Mouse (Mus musculus) lung, postnatal 14 days (tissue): ENCODE data around the gene Vsig8.
A peak's percentile ranks its signal among the peaks of the same experiment; 100 is the strongest.

ENCODE experiments used
- DNase-seq: peaks from one replicate; pipeline ENCODE4 v3.0.0; 2021

Gene Vsig8

DNA sequence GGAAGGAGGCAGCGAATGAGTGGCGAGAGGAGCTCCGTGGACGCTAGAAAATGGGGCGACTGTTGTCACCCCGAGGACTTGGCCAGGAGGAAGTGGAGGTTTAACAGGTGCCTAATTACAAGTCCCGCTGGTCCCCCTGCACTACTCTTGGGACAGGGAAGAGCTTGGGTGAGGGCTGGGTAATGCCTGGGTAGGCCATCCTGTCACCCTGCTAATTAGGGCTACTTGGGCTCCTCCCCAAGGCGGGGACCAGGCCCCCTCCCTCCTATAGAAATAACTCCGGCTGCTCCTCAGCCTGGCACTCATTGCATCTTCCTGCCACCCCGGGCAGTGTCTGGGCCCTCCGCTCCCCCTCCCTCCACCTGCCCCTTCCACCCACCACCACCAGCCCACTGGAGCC lies at the start of gene Vsig8:
Gene Vsig8 (plus strand): TSS at position 301 of the 400 bp plus-strand sequence.
- DNase-seq: no peak

DNA sequence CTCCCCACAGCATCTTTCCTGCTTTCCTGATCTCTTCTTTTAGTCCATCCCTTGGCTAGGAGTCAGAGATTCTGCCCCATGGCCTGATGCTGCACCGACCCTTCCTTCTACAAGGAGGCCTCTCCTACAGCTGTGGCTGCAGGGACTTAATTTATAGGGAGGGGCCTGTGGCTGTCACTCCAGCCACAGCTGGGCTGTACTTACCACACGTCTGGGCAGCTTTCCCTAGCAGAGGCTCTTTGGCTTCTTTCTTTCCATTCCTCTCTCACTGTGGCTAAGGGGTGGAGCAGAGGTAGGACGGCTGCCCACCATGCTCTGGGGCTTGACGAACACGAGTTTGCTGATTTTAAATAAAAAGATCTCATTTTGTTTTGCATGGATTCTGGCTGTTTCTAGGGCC lies 48.7 kb upstream of the Vsig8 start:
- DNase-seq: no peak

DNA sequence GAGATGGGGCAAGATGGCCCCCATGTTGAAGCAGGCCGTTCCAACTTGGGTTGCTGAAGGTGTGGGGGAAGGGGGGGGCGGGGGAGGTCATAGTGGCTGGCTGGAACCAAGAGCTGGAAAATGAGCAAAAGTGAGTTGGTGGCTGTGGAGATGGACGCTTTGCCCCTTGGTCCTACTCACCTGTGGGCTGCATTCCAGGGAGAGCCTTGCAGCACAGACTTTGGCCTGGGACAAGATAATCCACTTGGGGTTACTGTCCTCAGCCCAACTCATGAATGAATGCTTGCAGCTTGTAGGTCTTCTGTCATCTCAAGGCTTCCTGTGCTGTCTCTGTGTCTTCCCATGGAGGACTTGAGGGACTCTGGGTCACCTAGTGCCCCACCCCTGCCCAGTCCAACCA lies 48.0 kb upstream of the Vsig8 start:
- no peak for DNase-seq

DNA sequence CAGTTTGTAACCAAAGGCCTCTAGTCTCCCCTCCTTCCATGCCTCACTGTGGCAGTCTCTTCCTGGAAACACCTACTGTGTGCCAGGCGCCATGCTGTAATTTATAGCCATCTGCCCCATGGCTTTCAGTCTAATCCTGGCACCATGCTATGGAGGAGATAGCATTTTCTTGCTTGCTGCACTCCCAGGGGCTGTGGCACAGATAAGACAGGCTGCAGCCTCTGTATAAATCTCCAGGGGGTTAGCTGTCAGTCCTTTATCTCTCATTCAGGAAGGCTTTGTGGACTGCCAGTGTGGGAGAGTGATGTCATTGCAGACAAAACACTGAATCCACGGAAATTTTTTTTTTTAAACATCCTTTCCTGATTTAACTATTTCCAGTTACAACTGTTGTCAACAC lies 47.6 kb upstream of the Vsig8 start:
- DNase-seq: no peak

DNA sequence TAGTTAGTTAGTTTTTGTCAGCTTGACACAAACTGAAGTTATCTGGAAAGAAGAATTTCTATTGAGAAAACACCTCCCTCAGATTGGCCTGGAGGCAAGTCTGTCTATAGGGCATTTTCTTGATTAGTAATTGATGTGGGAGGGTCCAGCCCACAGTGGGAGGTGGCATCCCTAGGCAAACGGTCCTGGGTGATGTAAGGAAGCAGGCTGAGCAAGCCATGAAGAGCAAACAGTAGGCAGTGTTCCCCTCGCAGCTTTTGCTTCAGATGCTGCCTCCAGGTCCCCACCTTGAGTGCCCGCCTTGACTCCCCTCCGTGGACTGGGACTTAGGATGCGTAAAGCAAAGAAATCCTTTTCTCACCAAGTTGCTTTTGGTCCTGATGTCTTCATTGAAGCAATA lies 46.5 kb upstream of the Vsig8 start:
- no peak for DNase-seq

DNA sequence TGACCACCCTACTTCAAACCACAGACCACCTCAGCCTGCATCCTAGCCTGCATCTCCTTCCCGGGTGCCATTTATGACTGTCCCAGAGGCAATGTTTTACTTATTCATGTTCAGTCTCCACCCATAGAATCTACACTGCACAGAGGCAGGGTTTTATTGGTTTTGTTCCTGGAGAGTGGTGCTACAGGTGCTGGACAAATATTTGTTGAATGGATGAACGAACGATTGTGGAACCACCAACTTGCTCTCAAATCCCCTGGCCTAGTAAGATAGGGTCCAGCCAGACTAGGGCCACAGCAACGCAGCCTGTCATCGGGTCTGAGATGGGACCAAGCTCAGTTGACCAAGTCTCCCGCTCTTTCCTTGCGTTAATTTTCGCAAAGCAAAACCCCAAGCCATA lies 45.8 kb upstream of the Vsig8 start:
- DNase-seq: no peak

DNA sequence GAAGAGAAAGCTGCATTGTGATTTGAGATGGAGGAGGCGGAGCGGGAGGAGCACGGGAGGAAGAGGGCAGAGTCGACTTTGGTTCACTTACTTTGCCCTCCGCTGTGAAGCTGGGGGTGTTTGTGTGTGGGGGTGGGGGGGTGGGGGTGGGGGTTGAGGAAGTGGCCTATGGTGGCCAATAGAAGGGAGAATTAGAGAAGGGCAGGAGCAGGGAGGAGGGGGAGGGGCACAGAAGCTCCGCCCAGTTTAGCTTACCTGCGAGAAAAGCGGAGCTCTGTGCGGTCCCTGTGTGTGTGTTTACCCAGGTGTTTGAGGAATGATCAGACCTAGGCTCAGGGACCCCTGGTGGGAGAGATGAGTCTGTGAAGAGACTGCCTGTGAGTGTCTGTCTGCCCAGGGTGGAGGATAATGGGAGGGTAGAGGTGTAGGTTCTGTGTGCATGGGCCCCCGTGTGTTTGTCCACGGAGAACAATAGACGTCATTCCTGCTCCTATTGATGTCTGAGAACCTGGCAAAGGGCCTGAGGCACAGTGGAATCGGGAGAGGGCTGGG lies 45.2 kb upstream of the Vsig8 start:
- no peak for DNase-seq

DNA sequence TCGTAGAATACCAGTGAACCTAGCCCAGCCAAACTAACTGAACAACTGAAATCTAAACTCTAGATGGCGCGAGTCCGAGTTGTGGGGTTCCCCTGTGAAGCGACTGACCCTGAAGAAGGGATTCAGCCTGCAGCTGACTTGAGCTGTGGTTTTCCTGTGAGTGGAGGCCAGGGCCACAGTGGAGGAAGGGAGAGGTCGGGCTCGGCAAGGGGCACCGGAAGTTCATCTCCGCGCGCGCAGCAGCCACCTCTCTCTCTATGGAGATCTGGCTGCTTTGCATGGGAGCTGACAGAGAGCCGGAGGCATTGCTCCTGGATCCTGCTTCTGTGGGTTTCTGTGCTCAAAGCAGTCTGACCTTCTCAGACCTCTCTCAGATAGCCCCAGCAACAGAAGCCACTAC lies 42.8 kb upstream of the Vsig8 start:
- peak; percentile 75 for DNase-seq

DNA sequence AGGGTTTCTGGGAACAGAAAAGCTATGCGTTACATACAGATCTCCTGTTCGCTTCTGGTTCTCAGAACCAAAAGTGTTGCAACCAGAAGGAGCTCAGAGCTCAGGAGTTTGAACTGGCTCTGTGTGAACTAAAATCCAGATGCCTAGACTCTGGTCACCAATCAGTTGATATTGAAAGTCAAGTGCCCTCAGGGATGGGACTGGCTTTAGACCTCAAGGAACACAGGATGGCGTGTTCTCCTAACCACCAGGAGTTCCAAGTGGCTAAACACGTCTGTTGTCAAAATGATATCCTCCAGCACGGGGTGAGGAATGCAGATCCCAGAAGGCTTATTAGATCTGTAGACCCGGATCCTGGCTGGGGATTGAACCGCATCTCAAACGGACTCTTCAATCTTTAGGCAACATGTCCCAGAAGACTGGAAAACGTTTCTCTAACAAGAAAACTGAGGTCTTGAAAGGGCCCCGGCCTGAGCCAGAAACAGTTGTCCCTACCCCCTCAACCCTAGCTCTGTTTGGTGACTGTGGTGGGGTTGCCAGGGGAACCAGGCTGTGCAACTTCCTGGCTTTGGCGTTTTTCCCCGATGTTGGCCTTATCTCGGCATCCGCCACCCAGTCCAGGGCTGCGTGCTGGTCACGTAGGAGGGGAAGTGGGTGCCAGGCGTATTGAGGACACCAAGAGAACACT lies 42.1 kb upstream of the Vsig8 start:
- DNase-seq: peak; percentile 79

DNA sequence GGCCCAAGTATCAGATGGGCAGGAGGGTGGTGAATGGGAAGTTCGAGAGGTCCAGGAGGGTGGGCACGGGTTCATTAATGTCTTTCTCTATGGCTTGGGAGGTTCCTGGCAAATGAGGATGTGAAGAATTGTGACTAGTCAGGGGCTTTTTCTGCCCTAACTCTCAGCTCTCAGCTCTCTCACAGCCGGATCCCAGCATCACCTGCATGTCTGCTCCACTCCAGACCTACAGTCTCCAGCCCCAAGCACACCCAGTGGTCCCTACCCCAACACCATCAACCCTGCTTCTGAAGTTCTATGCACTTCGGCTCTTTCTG lies 41.6 kb upstream of the Vsig8 start:
- no peak for DNase-seq

DNA sequence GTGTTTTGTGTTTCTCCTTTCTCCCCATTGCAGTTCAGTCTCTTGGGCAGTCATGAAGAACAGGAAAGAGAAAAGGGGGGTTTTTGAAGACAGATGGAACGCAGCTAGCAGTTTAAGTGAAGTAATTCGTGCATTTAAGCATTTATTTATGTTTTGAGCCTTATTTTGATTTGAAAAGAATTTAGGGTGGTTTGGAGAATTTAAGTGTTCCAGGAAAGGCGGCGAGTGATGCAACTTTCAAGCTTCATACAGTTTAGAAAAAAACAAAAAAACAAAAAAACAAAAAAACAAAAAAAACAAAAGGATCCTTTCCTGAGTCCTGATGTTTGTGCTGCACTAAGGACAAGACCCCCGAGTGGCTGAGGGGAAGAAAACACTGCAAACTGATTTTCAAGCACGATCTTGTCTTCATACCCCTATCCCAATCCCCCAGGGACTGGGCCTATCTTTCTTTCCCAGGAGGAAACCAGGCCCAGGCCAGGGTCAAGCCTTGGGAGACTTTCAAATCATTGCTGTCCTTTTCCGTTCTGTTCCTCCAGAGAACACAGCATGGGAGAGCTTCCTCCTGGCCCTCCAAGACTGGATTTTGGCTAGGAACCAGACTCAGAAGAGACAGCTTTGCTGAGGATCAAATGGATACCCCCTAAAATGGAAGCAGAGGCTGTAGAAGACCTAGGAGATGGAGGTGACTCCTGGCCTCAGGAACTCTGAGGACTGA lies 41.0 kb upstream of the Vsig8 start:
- DNase-seq: no peak

DNA sequence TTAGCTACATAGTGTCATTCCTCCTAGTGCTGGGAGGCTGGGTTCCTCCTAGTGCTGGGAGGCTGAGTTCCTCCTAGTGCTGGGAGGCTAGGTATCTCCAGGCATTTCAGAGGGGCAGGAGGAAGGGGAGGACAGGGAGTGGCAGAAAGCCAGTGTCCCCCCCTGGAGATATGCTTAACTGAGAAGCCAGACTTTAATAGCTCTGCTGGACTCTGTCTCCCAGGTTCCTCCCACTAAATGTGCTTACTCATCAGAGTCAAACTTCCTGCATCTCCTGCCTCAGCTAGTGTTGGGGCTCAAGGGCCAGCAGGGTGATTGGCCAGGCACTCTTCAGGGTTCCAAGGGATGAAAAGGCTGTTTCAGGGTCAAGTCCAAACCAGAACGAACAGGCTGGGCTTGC lies 40.3 kb upstream of the Vsig8 start:
- DNase-seq: no peak

DNA sequence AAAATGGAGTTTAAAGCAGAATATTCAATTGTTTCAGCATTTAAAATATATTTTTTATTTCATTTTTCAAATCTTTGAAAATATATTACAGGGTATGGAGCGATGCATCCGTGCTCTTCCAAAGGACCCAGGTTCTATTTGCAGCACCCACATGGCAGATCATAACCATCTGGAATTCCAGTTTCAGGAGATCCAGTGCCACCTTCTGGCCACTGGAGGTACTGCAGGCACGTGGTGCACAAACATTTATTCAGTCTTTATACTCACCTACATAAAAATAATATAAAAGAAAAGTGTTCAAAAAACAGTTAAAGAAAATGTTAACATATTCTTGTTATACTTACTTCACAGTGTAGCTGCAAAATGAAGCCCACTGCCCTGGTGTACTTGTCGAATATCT lies 37.7 kb upstream of the Vsig8 start:
- DNase-seq: no peak

DNA sequence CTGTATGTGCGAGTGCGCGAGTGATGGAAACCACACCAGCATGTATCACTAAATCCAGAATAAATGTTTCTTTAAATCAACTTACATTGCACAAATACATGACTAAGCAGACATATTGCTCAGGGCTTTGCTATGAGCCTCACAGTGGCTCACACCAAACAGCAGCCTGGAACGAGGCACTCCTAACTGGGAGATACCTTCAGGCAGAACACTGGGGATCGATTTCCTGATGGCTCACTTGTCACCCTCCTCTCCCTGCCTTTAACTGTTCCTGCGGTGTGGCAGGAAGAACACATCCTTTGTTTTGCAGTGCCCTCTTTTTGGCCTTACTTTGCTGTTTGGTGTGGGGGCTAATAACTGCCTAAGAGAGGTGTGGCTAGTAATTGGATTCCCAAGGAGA lies 36.1 kb upstream of the Vsig8 start:
- no peak for DNase-seq

DNA sequence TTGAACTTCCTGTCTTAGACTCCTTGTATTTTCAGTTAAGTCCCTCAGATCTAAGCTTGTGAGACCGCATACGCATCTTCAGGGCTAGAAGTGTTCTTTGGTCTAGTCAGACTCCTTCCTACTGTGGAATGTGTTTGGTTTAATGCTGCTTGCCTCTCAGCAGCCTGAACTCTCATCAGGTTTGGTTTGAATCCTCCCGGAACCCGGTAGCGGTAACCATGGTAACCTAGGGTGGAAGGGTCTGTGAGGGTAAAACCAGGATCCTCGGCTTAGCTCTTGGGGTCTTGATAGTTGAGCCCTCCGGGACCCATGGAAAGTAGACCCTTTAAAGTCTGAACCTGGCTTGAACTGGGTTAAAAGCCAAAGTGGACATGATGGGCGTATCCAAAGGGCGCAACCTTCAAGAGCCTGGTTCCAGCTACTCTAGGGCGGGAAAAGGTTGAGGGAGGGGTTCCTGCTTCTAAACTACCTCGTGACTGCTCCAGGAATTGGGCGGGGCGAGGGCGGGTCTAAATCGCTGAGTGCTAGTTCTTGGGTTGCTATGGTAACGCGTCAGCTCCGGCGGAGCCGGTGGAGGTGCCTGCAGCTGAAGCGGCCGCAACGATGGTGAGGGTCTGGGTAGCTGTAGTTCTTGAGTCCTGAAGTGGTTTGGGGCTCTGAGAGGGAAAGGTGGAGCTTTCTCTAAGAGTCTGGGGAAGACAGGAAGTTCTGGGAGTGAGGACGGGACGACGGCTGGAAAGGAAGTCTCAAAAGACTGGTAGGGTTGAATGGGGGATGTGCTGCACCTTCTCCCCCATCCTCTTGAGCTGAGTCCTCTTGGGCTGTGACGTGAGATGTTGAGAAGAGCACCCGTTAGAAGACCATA lies 34.9 kb upstream of the Vsig8 start, which contains the start of gene Cfap45:
Gene Cfap45 (plus strand): TSS at position 226 of the 865 bp plus-strand sequence.
- DNase-seq: peak; percentile 89

DNA sequence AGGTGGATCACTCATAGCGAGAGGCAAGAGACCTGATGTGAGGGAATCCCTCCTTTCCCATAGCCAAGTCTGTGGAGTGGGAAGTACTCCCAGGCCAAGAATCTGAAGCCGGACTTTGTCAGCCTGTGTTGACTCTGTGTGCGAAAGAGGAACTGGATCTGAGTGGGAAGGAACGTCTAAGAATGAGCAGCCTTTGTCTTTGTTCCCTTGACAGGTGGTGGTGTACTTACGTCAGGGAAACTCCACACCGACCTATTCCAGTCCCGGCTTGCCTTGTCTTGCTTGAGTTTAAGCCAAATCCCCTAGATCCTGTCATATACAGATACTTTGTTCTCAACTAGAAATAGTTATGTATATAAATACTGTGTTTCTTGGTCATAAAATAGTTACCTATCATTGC lies 33.2 kb upstream of the Vsig8 start:
- DNase-seq: no peak

DNA sequence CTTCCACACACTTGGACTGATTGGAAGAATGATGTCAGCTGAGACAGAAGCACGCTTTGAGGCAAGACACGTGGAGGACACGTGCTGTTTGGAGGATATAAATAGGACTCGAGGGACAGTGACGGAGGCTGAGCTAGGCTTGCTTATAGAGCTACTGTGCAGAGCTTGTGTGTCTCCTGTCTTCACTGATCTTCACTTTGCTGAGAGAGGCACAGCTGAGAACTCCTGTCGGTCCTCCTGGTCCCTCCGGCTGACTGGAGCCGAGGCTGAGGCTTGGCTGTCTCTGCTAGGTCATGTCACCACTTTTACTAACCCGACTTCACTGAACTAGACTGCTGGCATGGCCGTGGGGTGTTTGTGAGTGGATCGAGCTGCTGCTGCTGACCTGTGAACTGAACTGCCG lies 32.0 kb upstream of the Vsig8 start:
- peak; percentile 76 for DNase-seq

DNA sequence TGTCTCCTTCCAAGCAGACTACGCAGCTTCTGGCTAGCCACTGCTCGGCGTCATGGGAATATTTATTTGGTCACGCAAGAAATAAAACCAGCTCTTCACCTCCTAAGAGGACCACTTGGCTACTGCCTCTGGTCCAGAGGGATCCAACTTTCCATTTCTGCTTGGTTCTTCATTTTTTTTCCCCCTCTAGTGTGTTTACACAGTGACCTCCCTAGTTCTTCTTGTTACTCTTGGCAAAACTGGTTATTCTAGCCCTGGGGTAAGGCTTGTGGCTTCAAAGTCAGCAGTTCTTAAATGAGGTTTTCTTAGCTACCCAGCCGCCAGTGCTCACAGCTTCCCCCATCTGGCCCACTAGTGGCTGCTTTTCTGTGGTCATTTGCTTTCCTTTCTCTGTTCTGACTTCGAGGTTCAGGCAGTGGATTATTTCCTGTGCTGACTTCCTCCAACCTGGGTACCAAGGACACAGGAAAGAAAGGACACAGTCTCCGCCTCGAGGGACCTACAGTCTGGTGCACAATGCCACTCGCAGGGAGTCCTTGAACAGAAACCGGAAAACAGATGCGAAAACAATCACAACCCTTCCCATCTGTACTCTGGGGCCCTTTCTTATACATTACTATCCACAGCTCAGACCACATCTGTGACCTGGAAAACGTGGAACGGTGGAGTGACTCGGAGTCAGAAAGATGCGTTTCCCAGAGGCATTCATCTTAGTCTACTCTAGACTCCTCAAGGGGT lies 30.5 kb upstream of the Vsig8 start:
- peak; percentile 51 for DNase-seq

DNA sequence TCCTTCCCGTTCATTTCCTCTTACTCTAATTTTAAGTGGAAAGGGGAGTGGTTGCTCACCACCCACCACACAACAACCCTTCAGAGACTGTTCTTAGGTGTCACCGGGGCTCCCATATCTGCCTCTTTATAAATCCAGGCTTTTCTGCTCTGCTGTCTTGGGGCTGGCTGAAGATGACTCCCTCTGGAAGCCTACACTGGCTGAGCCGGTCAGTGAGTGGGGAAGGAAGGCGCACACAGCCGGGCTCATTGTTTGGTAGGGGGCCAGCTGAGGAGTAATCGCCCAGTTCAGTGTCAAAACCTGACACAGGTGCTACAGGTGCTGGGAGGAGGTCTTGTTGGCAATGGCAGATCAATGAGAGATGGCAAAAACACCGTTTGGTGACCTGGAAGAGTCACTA lies 29.8 kb upstream of the Vsig8 start:
- no peak for DNase-seq

DNA sequence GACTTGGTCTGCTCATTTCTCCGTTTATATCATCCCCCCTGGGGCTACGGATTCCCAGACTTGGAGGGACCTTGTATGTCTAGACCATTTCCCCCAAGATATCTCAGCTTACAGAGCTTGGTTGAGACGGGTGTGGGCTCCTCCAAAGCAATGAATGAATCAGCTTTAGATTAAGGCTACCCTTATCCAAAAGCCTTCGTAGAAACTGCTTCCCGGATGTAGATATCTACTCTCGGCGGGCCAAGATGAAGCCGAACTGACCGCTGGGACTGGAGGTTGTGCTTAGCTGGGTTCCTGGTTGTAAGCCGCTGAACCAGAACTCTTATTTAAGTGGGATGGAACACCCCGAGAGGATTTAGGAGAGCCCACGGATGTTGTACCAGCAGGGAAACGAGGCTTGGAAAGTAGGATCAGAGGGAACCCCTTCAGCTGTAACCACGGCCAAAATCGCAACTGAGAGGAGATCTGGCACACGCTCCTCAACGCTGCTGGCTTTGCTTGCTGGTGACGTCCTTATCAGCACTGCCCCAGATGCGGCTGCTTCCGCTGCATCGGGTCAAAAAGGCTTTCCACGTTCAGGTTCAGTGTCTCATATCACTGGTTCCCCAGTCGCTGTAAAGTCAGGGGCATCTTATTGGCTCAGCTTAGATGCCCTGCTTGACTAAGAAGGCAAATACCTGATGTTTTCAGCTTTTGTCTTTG lies 29.2 kb upstream of the Vsig8 start:
- peak; percentile 70 for DNase-seq

DNA sequence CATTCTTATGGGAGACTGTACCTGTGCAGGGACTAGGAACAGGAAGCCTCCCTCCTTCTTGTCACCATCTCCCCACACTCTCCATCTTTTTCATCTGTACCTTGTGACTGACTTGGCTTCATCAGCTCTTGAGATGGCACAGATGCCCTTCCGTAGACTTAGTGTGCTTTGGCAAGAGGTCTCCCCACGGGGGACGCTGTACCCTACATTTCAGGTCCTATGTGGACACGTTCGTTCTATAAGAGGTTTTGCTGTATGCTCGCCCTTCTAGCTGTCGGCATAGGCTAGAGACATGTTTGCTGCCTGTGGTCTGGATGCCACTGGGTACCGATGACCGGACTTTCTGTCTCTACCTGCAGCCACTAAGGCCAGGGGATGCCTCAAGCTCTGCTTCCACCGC lies 28.3 kb upstream of the Vsig8 start:
- DNase-seq: no peak

DNA sequence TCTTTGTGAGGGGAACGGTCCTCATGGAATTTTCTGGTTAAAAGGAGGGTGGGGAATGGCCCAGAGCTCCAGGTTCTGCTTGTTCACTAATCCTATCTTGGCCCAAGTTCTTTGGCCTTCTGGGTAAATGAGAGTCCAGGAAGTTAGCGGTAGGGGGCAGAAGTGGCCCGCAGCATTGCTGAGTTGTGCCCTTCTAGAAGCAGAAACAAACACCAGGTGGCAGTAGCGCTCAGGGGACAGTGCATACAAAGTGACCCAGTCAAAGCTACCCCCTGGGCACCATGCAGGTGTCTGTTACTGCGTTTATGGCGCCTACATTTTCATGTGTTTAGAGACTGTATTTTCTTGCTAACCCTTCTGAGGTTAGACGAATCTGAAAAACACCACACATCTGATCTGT lies 27.0 kb upstream of the Vsig8 start:
- DNase-seq: peak; percentile 98
